Mouse (Mus musculus) left cerebral cortex, postnatal 36 days (tissue): ENCODE results near the gene Mrpl39. TPM values are rescaled to one million over a fixed set of nuclear protein-coding genes. Genes with fewer than 3 reads are reported as not detected.

Source experiments
- DNase-seq, 2 experiments: peaks; one replicate each; pipeline ENCODE4 v3.0.0; 2021 to 2022; ENCODE audit warnings: low spot score in 2 of 2, mixed read lengths in 1 of 2
- intact Hi-C: fragments of 180-260 bp; cut with DNase I; formaldehyde crosslinking; loops from one replicate; pipeline ENCODE4 v1.15.1; 2025
- microRNA-seq: library from miRNA; unstranded; fragments of <30 nt; microRNA quantifications from one replicate; pipeline ENCODE4 v1.2.0, GENCODE M21; 2022
- total RNA-seq, 2 experiments: library from RNA; stranded (reverse); gene quantifications; 2 replicates each; pipeline ENCODE4 v1.2.3; 2021

Mrpl39 gene
- total RNA-seq, 2 experiments from 2014 or later = 17.9 to 22.3 TPM

DNA sequence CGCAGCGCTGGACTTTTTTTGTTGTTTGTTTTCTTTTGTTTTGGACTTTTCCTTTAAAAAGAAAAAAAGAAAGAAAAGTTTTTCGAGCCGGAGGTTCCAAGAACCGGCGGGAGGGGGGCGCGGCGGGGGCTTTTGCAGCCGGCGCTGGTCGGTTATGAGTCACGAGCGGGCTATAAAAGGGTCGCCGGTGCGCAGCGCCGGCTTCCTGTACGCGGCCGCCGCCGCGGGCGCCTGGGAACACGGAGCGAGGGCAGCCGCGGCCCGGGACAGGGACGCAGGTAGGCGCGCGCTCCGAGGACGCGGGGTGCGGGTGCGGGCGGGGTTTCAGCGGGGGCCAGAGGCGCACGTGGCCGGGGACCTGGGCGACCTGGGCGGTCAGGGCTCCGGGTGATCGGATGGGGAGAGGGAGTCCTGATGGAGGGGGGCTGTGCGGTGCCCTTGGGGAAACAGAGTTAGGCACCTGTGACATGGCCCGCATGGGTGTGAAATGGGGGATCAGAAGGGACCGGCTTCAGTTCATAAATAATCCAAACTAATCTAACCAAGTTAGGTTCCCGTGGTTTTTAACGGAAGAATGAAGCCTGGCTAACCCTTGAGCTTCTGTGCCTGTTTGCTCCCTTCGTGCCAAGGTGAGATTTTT is 32.3 kb downstream of the Mrpl39 start:
- intact Hi-C loops = no loop called here

GRCm38 (mm10) chr16:84702230-84703128 is 33.1 kb downstream of the Mrpl39 start:
- intact Hi-C loops = no loop called here
- DNase-seq = no peak

More for the DNA sequence above, 32.3 kb downstream of the Mrpl39 start:
- DNase-seq = no peak

- DNase-seq = no peak
- intact Hi-C loops = no loop called here
Measured at GRCm38 (mm10) chr16:84701041-84701440, 34.5 kb downstream of the Mrpl39 start.

GRCm38 (mm10) chr16:84698708-84699107 is 36.8 kb downstream of the Mrpl39 start:
- intact Hi-C loops = no loop called here
- no peak for DNase-seq

GRCm38 (mm10) chr16:84696178-84696577 is 39.4 kb downstream of the Mrpl39 start:
- no peak for DNase-seq
- intact Hi-C loops = no loop called here

DNA sequence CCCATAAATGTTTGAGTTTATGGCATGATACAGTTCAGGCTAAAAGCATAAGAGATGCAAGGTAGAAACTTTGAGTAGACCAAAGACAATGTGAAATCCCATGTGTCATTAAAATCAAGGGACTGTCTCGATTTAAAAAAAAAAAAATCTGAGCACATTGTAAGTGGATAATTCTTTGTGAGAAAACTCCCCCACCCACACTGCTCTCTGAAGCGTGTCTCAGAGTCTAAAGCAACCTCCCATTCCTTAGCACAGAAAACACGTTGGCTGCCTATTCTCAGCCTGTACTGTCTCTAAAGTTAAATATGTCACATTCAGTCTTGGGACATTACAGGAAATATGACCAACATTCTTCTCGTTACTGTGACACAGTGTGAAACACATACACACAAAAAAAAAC is 53.6 kb downstream of the Mrpl39 start:
- intact Hi-C loops = no loop called here

DNA sequence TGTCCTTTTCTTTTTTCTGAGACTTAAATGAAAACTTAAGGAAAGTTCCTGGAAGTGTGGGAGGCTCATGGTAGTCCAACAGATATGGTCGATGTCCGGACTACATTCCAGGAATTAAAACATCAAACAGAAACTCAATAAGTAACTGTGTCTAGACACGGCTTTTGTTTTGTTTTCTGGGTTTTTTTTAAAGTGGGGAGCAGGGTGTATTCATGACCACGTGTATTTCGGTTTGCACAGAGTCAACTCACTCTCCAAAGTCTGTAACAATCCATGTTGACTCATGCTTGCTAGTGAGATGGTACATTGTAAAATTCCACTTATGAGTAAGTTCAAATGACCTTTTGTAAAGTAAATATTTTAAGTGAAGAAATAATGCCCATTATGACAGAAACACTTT is 54.8 kb downstream of the Mrpl39 start:
- intact Hi-C loops = no loop called here
- DNase-seq = no peak

More for the DNA sequence above, 53.6 kb downstream of the Mrpl39 start:
- no peak for DNase-seq

GRCm38 (mm10) chr16:84677292-84677691 is 58.2 kb downstream of the Mrpl39 start:
- intact Hi-C loops = no loop called here
- no peak for DNase-seq

Small RNA genes lying within 50 kb of the gene (microRNA-seq; reads per million reads assigned to microRNA genes)
- gene Mir155 = 70.3 reads per million, percentile 53 among the genes with 10 or more reads in this experiment

Other genes with a start within 250 kb of the Mrpl39 start
- under 1 TPM; 0.20 to 0.25 TPM for gene A730009L09Rik, start 220.6 kb downstream of the Mrpl39 start, total RNA-seq
- 10 to 100 TPM; 25.3 TPM for gene Jam2, start 38.4 kb upstream of the Mrpl39 start, total RNA-seq
- gene Gabpa, start 99.2 kb upstream of the Mrpl39 start, total RNA-seq = 10 to 100 TPM; 16.4 to 24.0 TPM
- 100 to 1,000 TPM; 366 to 378 TPM for gene Atp5j, start 99.9 kb upstream of the Mrpl39 start, total RNA-seq